Mouse (Mus musculus) ES-CJ7 (cell line): ENCODE data around the gene Rsph1.

Experiments
- DNase-seq: peaks from one replicate; pipeline ENCODE4 v3.0.0; 2011; ENCODE audit warnings: low read depth, low spot score

Gene Rsph1

GRCm38 (mm10) chr17:31258310-31258865 is 18.8 kb downstream of the Rsph1 start:
- DNase-seq: no peak

GRCm38 (mm10) chr17:31257898-31258297 is 19.3 kb downstream of the Rsph1 start:
- no peak for DNase-seq

- no peak for DNase-seq
These were observed 20.0 kb downstream of the Rsph1 start for GRCm38 (mm10) chr17:31257149-31257548.

GRCm38 (mm10) chr17:31254463-31254931 is 22.7 kb downstream of the Rsph1 start:
- peak; percentile 92 for DNase-seq

GRCm38 (mm10) chr17:31253951-31254350 is 23.2 kb downstream of the Rsph1 start:
- no peak for DNase-seq

- peak; percentile 94 for DNase-seq
These were observed 30.0 kb downstream of the Rsph1 start for GRCm38 (mm10) chr17:31247144-31247543.

- DNase-seq: no peak
These were observed 31.9 kb downstream of the Rsph1 start for GRCm38 (mm10) chr17:31245321-31245720.

- DNase-seq: peak; percentile 36
These were observed 34.4 kb downstream of the Rsph1 start for GRCm38 (mm10) chr17:31242764-31243163.

GRCm38 (mm10) chr17:31241156-31241555 is 36.0 kb downstream of the Rsph1 start:
- DNase-seq: no peak

- DNase-seq: no peak
These were observed 38.8 kb downstream of the Rsph1 start for GRCm38 (mm10) chr17:31238234-31239020.

- DNase-seq: no peak
These were observed 41.3 kb downstream of the Rsph1 start for GRCm38 (mm10) chr17:31235915-31236314.

- DNase-seq: peak; percentile 63
These were observed 44.8 kb downstream of the Rsph1 start for GRCm38 (mm10) chr17:31232251-31233010.

GRCm38 (mm10) chr17:31231780-31232179 is 45.4 kb downstream of the Rsph1 start:
- no peak for DNase-seq

- DNase-seq: no peak
These were observed 50.3 kb downstream of the Rsph1 start for GRCm38 (mm10) chr17:31226931-31227330.

- DNase-seq: no peak
These were observed 50.8 kb downstream of the Rsph1 start for GRCm38 (mm10) chr17:31226368-31226767.

GRCm38 (mm10) chr17:31224591-31224990 is 52.6 kb downstream of the Rsph1 start:
- DNase-seq: no peak

- no peak for DNase-seq
These were observed 53.3 kb downstream of the Rsph1 start for GRCm38 (mm10) chr17:31223835-31224234.

- no peak for DNase-seq
These were observed 54.3 kb downstream of the Rsph1 start for GRCm38 (mm10) chr17:31222810-31223310.

GRCm38 (mm10) chr17:31216068-31216955 is 60.9 kb downstream of the Rsph1 start:
- no peak for DNase-seq

GRCm38 (mm10) chr17:31211881-31212280 is 65.3 kb downstream of the Rsph1 start:
- DNase-seq: peak; percentile 75

- DNase-seq: no peak
These were observed 66.9 kb downstream of the Rsph1 start for GRCm38 (mm10) chr17:31210299-31210698.
